ENCODE assay signal across 19 mouse cellular contexts in the genomic region with DNA sequence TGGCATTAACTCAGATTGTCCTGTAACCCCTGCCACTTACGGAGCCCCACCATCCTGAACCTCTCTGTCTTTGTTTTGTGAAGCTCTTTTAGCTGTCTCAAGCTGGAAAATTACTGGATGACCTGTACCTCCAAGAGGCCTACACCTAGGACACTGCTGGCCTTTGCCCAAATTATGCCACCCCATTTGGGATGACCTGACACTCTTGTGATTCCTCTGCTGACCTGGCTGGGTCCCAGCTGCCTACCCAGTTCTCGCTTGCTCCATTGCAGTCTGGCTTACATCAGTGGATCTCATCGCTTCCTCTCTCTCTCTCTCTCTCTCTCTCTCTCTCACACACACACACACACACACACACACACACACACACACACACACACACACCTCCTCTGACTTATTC.
A peak's percentile ranks its signal among the peaks of the same experiment; 100 is the strongest.
DNase-seq lines count a peak whose midpoint lies in the region; ATAC-seq lines count a peak whose summit lies in the region.
"Had no signal": no experiment of that assay in that cellular context is flagged by ENCODE, and none has a peak within 500 bp of the region (broad histone marks: within the 10 kb centered on the region; RNA-seq: fewer than 3 reads in every experiment).

No protein-coding gene starts in this region.

- ATAC-seq in midbrain, embryonic 11.5 days (ENCODE audit: low FRiP score) = no peak
- ATAC-seq in forebrain, embryonic 14.5 days = no peak
- ATAC-seq: forebrain, embryonic 16.5 days; intestine, embryonic 16.5 days had no signal

- H3K27me3 ChIP-seq in midbrain, embryonic 11.5 days (ENCODE audit: control insufficient read depth, insufficient read depth, low read length) = peaks cover 2% of the 10 kb centered on the region; the same call in 1 of the 2 replicates
- no peaks in the 10 kb centered on the region for H3K27me3 ChIP-seq in midbrain, embryonic 10.5 days (ENCODE audit: low read depth, poor library complexity, severe bottlenecking)
- no peaks in the 10 kb centered on the region for H3K27me3 ChIP-seq in forebrain, embryonic 14.5 days (replicated peaks; ENCODE audit: control insufficient read depth, insufficient read depth, low read length)
- H3K27me3 ChIP-seq: embryonic facial prominence, embryonic 15.5 days; heart, embryonic 12.5 days; hindbrain, embryonic 15.5 days had no signal

- H3K9me3 ChIP-seq in midbrain, embryonic 11.5 days (ENCODE audit: control insufficient read depth, low read length) = no peaks in the 10 kb centered on the region
- no peaks in the 10 kb centered on the region for H3K9me3 ChIP-seq in midbrain, embryonic 10.5 days (replicated peaks)
- no peaks in the 10 kb centered on the region for H3K9me3 ChIP-seq in forebrain, embryonic 14.5 days (replicated peaks; ENCODE audit: control insufficient read depth, low read length)
- H3K9me3 ChIP-seq: embryonic facial prominence, embryonic 15.5 days; forebrain, embryonic 10.5 days; heart, embryonic 12.5 days; hindbrain, embryonic 15.5 days had no signal

- no peak overlapping the region for H3K9ac ChIP-seq in midbrain, embryonic 11.5 days (ENCODE audit: low read length)
- no peak overlapping the region for H3K9ac ChIP-seq in forebrain, embryonic 14.5 days (ENCODE audit: low read length)
- H3K9ac ChIP-seq: embryonic facial prominence, embryonic 15.5 days; heart, embryonic 12.5 days; hindbrain, embryonic 15.5 days had no signal

- no peaks in the 10 kb centered on the region for H3K4me1 ChIP-seq in midbrain, embryonic 11.5 days (ENCODE audit: control insufficient read depth, insufficient read depth, low read length)
- H3K4me1 ChIP-seq in midbrain, embryonic 10.5 days = no peaks in the 10 kb centered on the region
- H3K4me1 ChIP-seq in forebrain, embryonic 14.5 days (ENCODE audit: control insufficient read depth, insufficient read depth, low read length) = no peaks in the 10 kb centered on the region
- H3K4me1 ChIP-seq: forebrain, embryonic 10.5 days; hindbrain, embryonic 15.5 days had no signal

- 90% methylated on average over 3 of the region's 3 CpGs for WGBS in midbrain, embryonic 11.5 days
- 96% methylated on average over 3 of the region's 3 CpGs for WGBS in midbrain, embryonic 10.5 days
- 95% methylated on average over 3 of the region's 3 CpGs for WGBS in forebrain, embryonic 14.5 days

- H3K4me3 ChIP-seq in midbrain, embryonic 11.5 days (ENCODE audit: low read depth, low read length) = no peak overlapping the region
- H3K4me3 ChIP-seq in midbrain, embryonic 10.5 days = no peak overlapping the region
- no peak overlapping the region for H3K4me3 ChIP-seq in forebrain, embryonic 14.5 days (ENCODE audit: low read depth, low read length)
- H3K4me3 ChIP-seq: embryonic facial prominence, embryonic 15.5 days; erythroblast, embryonic 14.5 days; forebrain, embryonic 10.5 days; heart, embryonic 12.5 days; hindbrain, embryonic 15.5 days had no signal

- H3K4me2 ChIP-seq in midbrain, embryonic 11.5 days = no peak overlapping the region
- H3K4me2 ChIP-seq in forebrain, embryonic 14.5 days (ENCODE audit: low read length) = no peak overlapping the region
- H3K4me2 ChIP-seq: embryonic facial prominence, embryonic 15.5 days; heart, embryonic 12.5 days; hindbrain, embryonic 15.5 days had no signal

- H3K36me3 ChIP-seq in midbrain, embryonic 11.5 days (ENCODE audit: control insufficient read depth, insufficient read depth, low read length) = no peaks in the 10 kb centered on the region
- no peaks in the 10 kb centered on the region for H3K36me3 ChIP-seq in midbrain, embryonic 10.5 days
- H3K36me3 ChIP-seq in forebrain, embryonic 14.5 days (ENCODE audit: control insufficient read depth, insufficient read depth, low read length) = no peaks in the 10 kb centered on the region
- H3K36me3 ChIP-seq: embryonic facial prominence, embryonic 15.5 days; forebrain, embryonic 10.5 days; heart, embryonic 12.5 days; hindbrain, embryonic 15.5 days had no signal

- peak; percentile 76 for DNase-seq in midbrain, embryonic 11.5 days (ENCODE audit: low spot score, missing footprints)
- DNase-seq in midbrain, embryonic 10.5 days (ENCODE audit: low spot score) = no peak
- peak; percentile 36 for DNase-seq in cerebellum, adult 8-10 months
- peak; percentile 27 to 60 for DNase-seq in cerebellum, postnatal 25 days
- no peak for DNase-seq in adrenal gland, adult 2 months
- no peak for DNase-seq in forebrain, embryonic 14.5 days (ENCODE audit: low spot score)
- DNase-seq: adrenal gland, adult 8-10 months; adrenal gland, postnatal 36 days; embryo, embryonic 11 days; gastrocnemius, postnatal 25 days; heart, postnatal 36 days; kidney, adult 2 months had no signal

- H3K27ac ChIP-seq in midbrain, embryonic 11.5 days (ENCODE audit: low read depth, low read length) = no peak overlapping the region
- H3K27ac ChIP-seq in midbrain, embryonic 10.5 days (replicated peaks) = no peak overlapping the region
- H3K27ac ChIP-seq in forebrain, embryonic 14.5 days (ENCODE audit: low read depth, low read length) = no peak overlapping the region
- H3K27ac ChIP-seq: embryonic facial prominence, embryonic 15.5 days; forebrain, embryonic 10.5 days; hindbrain, embryonic 15.5 days had no signal

Comparison
In these comparisons a context has a peak if more than half of its experiments do, and no peak if none do; other contexts are left out.
1. DNase-seq: peak in midbrain, embryonic 11.5 days (single experiment), cerebellum, adult 8-10 months (single experiment) and cerebellum, postnatal 25 days (2 of 2); none in midbrain, embryonic 10.5 days (single experiment), adrenal gland, adult 2 months (single experiment) and forebrain, embryonic 14.5 days (single experiment).